Mouse (Mus musculus): ENCODE results near the gene Mael.

Mael gene

DNA sequence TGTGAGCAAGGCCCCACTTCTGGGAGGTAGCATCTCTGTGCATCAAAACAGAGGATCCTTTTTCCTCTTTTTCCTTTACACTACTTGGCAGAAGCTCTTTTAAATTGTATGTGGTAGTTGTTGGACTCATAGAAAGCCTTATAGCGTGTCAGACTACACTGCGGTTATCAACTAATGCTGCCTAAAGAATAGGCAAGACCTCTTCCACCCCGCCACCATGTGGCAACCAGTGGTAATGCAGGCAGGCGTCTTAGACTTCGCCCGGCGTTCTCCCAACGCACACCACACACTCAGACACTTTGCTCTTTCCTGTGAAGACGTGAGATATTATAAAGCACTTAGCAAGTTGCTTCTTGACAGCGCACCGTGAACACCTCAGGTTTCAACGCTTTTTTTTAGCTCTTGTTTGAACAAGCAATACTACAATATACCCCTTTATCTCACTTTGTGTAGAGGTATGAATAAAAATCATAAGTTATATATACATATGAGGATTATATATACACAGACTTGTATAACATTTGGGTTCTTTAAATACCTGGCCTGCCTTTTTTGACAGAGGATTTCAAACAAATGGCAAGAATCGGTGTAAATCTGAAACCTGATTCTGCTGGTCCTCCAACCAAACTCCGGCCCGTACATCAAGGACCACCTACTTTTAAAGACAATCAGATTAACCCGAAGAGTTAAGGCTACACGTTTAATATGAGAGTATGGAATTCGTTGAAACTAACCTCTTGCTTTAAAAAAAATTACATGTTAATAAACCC is 85.0 kb downstream of the Mael start:
- peak; percentile 80 for DNase-seq (ENCODE audit: low spot score)

DNA sequence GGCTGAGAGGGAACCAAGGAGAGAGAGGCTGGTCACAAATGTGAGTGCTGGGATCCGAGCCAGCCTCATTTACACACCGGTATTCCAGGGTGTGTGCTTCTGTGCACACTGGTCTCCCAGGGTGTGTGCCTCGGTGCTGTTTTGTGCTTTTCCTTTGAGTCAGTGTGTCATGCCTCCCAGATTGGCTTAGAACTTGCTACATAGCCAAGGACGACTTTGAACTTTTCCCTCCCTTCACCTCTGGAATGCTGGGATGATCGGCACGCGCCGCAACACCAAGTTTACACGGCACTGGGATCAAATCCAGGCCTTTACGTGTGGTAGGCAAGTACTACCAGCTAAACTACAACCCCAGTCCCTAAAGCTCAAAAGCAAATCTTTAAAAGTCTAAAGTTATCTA is 86.5 kb downstream of the Mael start:
- no peak for DNase-seq (ENCODE audit: low spot score)

DNA sequence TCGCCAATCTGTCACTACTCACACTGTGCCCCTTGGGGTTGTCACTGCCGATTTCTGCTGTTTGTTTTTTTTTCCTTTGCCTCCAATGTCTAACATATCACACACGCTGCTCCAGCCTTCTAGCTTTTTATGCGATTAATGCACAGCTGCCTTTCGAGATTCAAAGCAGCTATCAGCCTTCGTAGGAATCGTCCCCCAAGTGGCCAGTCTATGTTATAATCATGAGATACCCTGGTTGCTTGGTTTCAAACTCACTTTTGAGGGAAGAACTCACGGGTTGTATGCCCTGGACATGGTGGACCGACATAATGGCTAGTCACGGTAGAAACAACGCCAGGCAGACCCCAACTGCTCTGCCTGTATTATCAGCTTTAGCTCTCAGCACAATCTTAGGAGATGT is 87.2 kb downstream of the Mael start:
- DNase-seq (ENCODE audit: low spot score): no peak
